ENCODE assay signal across 8 mouse cellular contexts in genomic region chr1:131138191-131139016, GRCm38 (mm10). TPM values are rescaled to one million over a fixed set of nuclear protein-coding genes. Genes with fewer than 3 reads are reported as not detected.
DNase-seq lines count a peak whose midpoint lies in the region; ATAC-seq and TF ChIP-seq lines count a peak whose summit lies in the region.

Gene Dyrk3, minus strand, starts transcription at chr1:131138340.

- no peaks in the 10 kb centered on the region for H3K9me3 ChIP-seq in embryonic facial prominence, embryonic 14.5 days (ENCODE audit: control insufficient read depth, low read length)
- no peaks in the 10 kb centered on the region for H3K9me3 ChIP-seq in kidney, embryonic 14.5 days (ENCODE audit: control insufficient read depth, low read length)

- peak; percentile 69 for TF ChIP-seq CTCF in liver, adult 2 months (IDR thresholded peaks at IDR 0.05; ENCODE audit: low read depth, low read length)

- no peaks in the 10 kb centered on the region; the same call in 1 of the 2 replicates for H3K4me1 ChIP-seq in embryonic facial prominence, embryonic 14.5 days (ENCODE audit: control insufficient read depth, insufficient read depth, low read length)
- H3K4me1 ChIP-seq in kidney, embryonic 14.5 days (ENCODE audit: control insufficient read depth, insufficient read depth, low read length), result no peaks in the 10 kb centered on the region
- no peaks in the 10 kb centered on the region; the same call in 1 of the 2 replicates for H3K4me1 ChIP-seq in liver, adult 2 months (ENCODE audit: control insufficient read depth, insufficient read depth, low read length)

- peak within 1 kb of the TSS; percentile 84 for H3K4me2 ChIP-seq in embryonic facial prominence, embryonic 14.5 days (ENCODE audit: low read depth, low read length)
- peak within 1 kb of the TSS; percentile 91 for H3K4me2 ChIP-seq in kidney, embryonic 14.5 days (replicated peaks; ENCODE audit: low read depth, low read length)
- H3K4me2 ChIP-seq in myocyte (ENCODE audit: low read depth), result peak within 1 kb of the TSS; percentile 90

- H3K79me2 ChIP-seq in liver, adult 2 months (ENCODE audit: control insufficient read depth, insufficient read depth, low read length), result no peaks in the 10 kb centered on the region
- no peaks in the 10 kb centered on the region for H3K79me2 ChIP-seq in myocyte (ENCODE audit: control insufficient read depth, insufficient read depth)

- peak; percentile 94 for DNase-seq in 416B (ENCODE audit: low read depth)
- peak; percentile 77 to 80 for DNase-seq in adrenal gland, postnatal 4 days (ENCODE audit: low spot score in 2 of 2)
- peak; percentile 95 for DNase-seq in embryonic facial prominence, embryonic 14.5 days (ENCODE audit: low spot score)
- DNase-seq in heart, adult 9 months (ENCODE audit: low spot score in 2 of 2), result peak; percentile 88 to 89
- DNase-seq in liver, adult 2 months (ENCODE audit: extremely low read depth, low read depth, low spot score), result peak; percentile 85
- DNase-seq in splenic B cell, adult 2 months (ENCODE audit: low read depth, low spot score), result peak; percentile 96

- H3K9ac ChIP-seq in embryonic facial prominence, embryonic 14.5 days (ENCODE audit: low read depth, low read length), result peak within 1 kb of the TSS; percentile 72
- peak within 1 kb of the TSS; percentile 79 for H3K9ac ChIP-seq in kidney, embryonic 14.5 days (ENCODE audit: low read depth, low read length)
- peak within 1 kb of the TSS; percentile 78 for H3K9ac ChIP-seq in liver, adult 2 months (ENCODE audit: low read depth, low read length)

- WGBS in embryonic facial prominence, embryonic 14.5 days, result 4% methylated on average over 39 of the region's 49 CpGs
- 4% methylated on average over 49 of the region's 49 CpGs for WGBS in kidney, embryonic 14.5 days
- 1% methylated on average over 49 of the region's 49 CpGs for WGBS in liver, adult 2 months

- peak; percentile 98 for ATAC-seq in embryonic facial prominence, embryonic 14.5 days (ENCODE audit: low read depth)
- ATAC-seq in kidney, embryonic 14.5 days (ENCODE audit: low FRiP score, low TSS enrichment), result peak; percentile 98

- H3K27ac ChIP-seq in embryonic facial prominence, embryonic 14.5 days (replicated peaks; ENCODE audit: low read depth, low read length), result peak within 1 kb of the TSS; percentile 89
- peak within 1 kb of the TSS; percentile 94 for H3K27ac ChIP-seq in kidney, embryonic 14.5 days (ENCODE audit: low read depth, low read length)
- H3K27ac ChIP-seq in liver, adult 2 months (replicated peaks; ENCODE audit: insufficient read depth, low read depth, low read length), result peak within 1 kb of the TSS; percentile 77

- no peak for TF ChIP-seq POLR2A in liver, adult 2 months (IDR thresholded peaks at IDR 0.05; ENCODE audit: extremely low read depth, insufficient read depth, low read length)
- peak; percentile 66 for TF ChIP-seq POLR2A in myocyte (IDR thresholded peaks at IDR 0.05; ENCODE audit: insufficient read length, low read depth)

- peak within 1 kb of the TSS; percentile 77 for H3K4me3 ChIP-seq in embryonic facial prominence, embryonic 14.5 days (ENCODE audit: low read depth, low read length)
- H3K4me3 ChIP-seq in kidney, embryonic 14.5 days (ENCODE audit: low read length), result peak within 1 kb of the TSS; percentile 83
- peak within 1 kb of the TSS; percentile 86 for H3K4me3 ChIP-seq in liver, adult 2 months (ENCODE audit: insufficient read depth, low read depth, low read length)
- peak within 1 kb of the TSS; percentile 57 for H3K4me3 ChIP-seq in myocyte

- no peaks in the 10 kb centered on the region for H3K27me3 ChIP-seq in embryonic facial prominence, embryonic 14.5 days (replicated peaks; ENCODE audit: control insufficient read depth, insufficient read depth, low read length)
- no peaks in the 10 kb centered on the region for H3K27me3 ChIP-seq in kidney, embryonic 14.5 days (ENCODE audit: control insufficient read depth, insufficient read depth, low read length)
- H3K27me3 ChIP-seq in liver, adult 2 months (ENCODE audit: control insufficient read depth, insufficient read depth, low read length), result no peaks in the 10 kb centered on the region
- H3K27me3 ChIP-seq in myocyte (ENCODE audit: control insufficient read depth, insufficient read depth, insufficient read length), result no peaks in the 10 kb centered on the region
- no peaks in the 10 kb centered on the region for H3K27me3 ChIP-seq in splenic B cell, adult 2 months (ENCODE audit: control insufficient read depth, insufficient read depth, low read length, poor library complexity, severe bottlenecking)

- H3K36me3 ChIP-seq in embryonic facial prominence, embryonic 14.5 days (ENCODE audit: control insufficient read depth, insufficient read depth, low read length), result no peaks in the 10 kb centered on the region
- no peaks in the 10 kb centered on the region; the same call in 1 of the 2 replicates for H3K36me3 ChIP-seq in kidney, embryonic 14.5 days (ENCODE audit: control insufficient read depth, insufficient read depth, low read length)
- H3K36me3 ChIP-seq in liver, adult 2 months (ENCODE audit: control insufficient read depth, insufficient read depth, low read length), result no peaks in the 10 kb centered on the region
- no peaks in the 10 kb centered on the region for H3K36me3 ChIP-seq in myocyte (ENCODE audit: control insufficient read depth, insufficient read depth)
- H3K36me3 ChIP-seq in splenic B cell, adult 2 months (ENCODE audit: control insufficient read depth, insufficient read depth, low read length, poor library complexity, severe bottlenecking), result no peaks in the 10 kb centered on the region

- peak within 1 kb of the TSS; percentile 12 for H3ac ChIP-seq in myocyte (ENCODE audit: control insufficient read depth, insufficient read length)

TF ChIP-seq in myocyte, 11 proteins besides CTCF, POLR2A, EP300 and RAD21:
- TF ChIP-seq USF1 (IDR thresholded peaks at IDR 0.05; ENCODE audit: low read depth), result no peak
- TF ChIP-seq MYOG (IDR thresholded peaks at IDR 0.05; ENCODE audit: control insufficient read depth in 1 of 3, insufficient read depth in 1 of 3, insufficient read length in 2 of 3, low read depth in 2 of 3), result peak in 1 of 3 experiments; percentile 47
- peak; percentile 66 for TF ChIP-seq POLR2AphosphoS2 (IDR thresholded peaks at IDR 0.05; ENCODE audit: insufficient read length, low read depth)
- TF ChIP-seq CEBPB (IDR thresholded peaks at IDR 0.05; ENCODE audit: insufficient read depth, poor library complexity, severe bottlenecking), result no peak
- no peak for TF ChIP-seq SRF (IDR thresholded peaks at IDR 0.05; ENCODE audit: control insufficient read depth, insufficient read length, low read depth)
- no peak for TF ChIP-seq TCF3 (IDR thresholded peaks at IDR 0.05; ENCODE audit: insufficient read length, low read depth)
- TF ChIP-seq REST (IDR thresholded peaks at IDR 0.05; ENCODE audit: insufficient read depth, insufficient read length), result no peak
- peak in 1 of 3 experiments; percentile 25 for TF ChIP-seq MYOD1 (IDR thresholded peaks at IDR 0.05; ENCODE audit: control insufficient read depth in 1 of 3, insufficient read length in 2 of 3, low read depth in 2 of 3)

RNA-seq across cellular contexts. Expression of gene Dyrk3, which starts in this region (rescaled TPM):
- total RNA-seq in adrenal gland, postnatal 4 days (2021), result 1 to 10 TPM; 7.9 to 8.4 TPM
- polyA plus RNA-seq in embryonic facial prominence, embryonic 14.5 days (2014; fragmentation: Nextera tagmentation; extraction: Ambion mirVana), result 3.1 and 4.3 TPM in 2 replicates
- 6.0 and 6.3 TPM in 2 replicates for polyA plus RNA-seq in kidney, embryonic 14.5 days (2014; fragmentation: Nextera tagmentation; extraction: Ambion mirVana)
- 0.87 and 1.3 TPM in 2 replicates for total RNA-seq in liver, adult 2 months (2014; rRNA removed)
- polyA plus RNA-seq in liver, adult 2 months (2012; rRNA removed), result 0.50 and 0.73 TPM in 2 replicates
- polyA plus RNA-seq in myocyte (2012; fragmentation: generic; extraction: Trizol), result 2.7 TPM

Comparison
In these comparisons a context has a peak if more than half of its experiments do, and no peak if none do; other contexts are left out.
1. Peak in every context shown above with its lines: DNase-seq, ATAC-seq, H3K4me3 ChIP-seq and H3K27ac ChIP-seq.